Mouse (Mus musculus): ENCODE data around the gene Best1.
A peak's percentile ranks its signal among the peaks of the same experiment; 100 is the strongest.

- TF ChIP-seq CTCF (conservative IDR thresholded peaks at IDR 0.05; ENCODE audit: insufficient read depth, insufficient read length, low read depth, low read length) (peak; percentile 88), POLR2A (IDR thresholded peaks at IDR 0.05; ENCODE audit: low read depth, low read length) (no peak)
Measured at GRCm38 (mm10) chr19:10034785-10035447, 33.5 kb upstream of the Best1 start.

All from kidney, adult 2 months (tissue).